Mouse (Mus musculus): ENCODE results near the gene Pcbp2. TPM values are rescaled to one million over a fixed set of nuclear protein-coding genes. Genes with fewer than 3 reads are reported as not detected.

The Pcbp2 gene
- total RNA-seq, 2 experiments from 2014 or later, result 449 to 472 TPM

DNA sequence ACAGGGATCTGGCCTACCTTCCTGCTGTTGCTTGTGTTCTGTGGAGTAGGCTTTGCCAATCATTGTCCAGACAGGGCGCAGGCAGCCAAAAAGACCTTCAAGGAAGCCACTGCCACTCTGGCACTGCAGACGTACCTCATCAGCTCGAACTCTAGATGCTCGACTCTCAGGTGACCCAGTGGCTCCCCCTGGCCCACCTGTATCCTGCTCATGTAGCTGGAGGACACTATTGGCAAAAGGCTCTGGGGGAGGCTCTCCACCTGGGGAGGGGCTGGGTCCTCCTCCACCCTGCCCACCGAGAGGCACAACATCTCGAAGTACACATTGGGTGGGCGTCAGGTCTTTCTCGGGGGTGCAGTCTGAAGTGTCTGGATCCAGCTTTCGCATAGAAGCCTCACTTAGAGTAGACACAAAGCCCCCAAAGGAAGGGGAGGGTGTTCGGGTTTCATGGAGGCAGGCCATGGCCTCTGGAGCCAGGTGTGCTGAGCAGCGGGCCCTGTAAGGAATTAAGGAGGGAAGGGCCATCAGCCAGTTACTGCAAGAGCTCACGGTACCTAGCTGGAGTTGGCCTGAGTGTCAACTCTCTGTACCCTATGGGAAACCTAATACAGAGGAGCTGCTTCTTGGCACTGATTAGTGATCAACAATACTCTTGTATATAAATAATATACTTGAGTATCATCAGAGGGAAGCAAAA is 34.9 kb downstream of the Pcbp2 start:
- DNase-seq (ENCODE audit: extremely low spot score in 1 of 2, low spot score in 1 of 2), result no peak

DNA sequence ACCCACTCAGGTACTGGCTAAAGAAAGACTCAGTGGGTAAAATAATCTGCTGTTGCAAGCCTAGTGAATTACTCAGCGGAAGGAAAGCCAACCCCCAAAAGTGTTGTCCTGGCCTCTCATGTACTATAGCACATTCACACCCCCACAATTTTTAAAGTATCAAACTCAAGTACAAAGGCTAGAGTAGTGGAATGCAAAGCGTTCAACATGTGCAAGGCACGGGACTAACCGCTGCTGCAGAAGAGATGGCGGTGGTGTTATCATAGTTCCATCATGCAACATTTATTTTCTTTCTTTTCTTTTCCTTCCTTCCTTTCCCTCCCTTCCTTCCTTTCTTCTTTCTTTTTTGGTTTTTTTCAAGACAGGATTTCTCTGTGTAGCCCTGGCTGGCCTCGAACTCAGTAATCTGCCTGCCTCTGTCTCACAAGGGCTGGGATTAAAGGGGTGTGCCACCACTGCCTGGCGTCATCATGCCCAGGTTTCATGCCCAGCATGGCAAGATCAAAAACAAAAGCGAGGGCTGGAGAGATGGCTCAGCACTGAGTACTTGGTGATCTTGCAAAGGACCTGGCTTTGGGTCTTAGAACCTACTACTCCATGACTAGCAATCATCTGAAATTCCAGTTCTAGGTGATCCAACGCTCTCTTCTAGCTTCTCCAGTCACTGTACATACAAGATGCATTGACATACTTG is 35.6 kb downstream of the Pcbp2 start:
- no peak for DNase-seq (ENCODE audit: extremely low spot score in 1 of 2, low spot score in 1 of 2)

DNA sequence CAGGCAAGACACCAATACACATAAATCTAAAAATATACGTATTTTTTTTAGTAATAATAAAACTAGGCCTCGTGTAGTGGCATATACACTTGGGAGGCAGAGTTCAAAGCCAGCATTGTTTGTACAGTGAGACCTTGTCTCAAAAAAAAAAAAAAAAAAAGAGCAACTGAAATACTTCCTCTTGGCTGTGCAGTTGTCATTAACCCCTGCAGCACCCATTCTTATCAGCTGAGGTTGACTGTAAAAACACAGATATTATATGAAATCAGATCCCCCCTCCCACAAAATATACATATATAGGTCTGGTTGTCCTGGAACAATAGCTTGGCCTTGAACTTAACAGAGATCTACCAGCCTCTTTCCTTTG is 36.1 kb downstream of the Pcbp2 start:
- DNase-seq (ENCODE audit: extremely low spot score in 1 of 2, low spot score in 1 of 2), result no peak

DNA sequence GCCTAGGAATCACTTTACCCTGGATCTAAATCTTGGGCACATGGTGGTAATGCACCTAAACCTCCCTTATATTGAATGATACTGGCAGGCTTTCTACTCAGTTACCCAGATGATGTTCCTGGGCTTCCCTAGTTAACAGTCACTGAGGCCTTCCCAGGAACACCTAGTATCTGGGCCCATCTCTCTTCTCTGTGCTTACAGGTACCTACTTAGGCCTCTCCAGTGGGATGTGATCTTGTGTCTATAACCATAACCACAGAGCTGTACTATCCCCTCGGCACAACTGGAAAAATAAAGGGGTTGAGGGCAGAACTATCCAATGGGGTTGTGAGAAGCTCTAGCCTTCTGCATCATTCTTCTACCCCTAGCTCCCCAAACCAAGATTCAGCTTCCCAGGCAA is 36.5 kb downstream of the Pcbp2 start:
- no peak for DNase-seq (ENCODE audit: extremely low spot score in 1 of 2, low spot score in 1 of 2)

- peak in 1 of 2 experiments; percentile 4 for DNase-seq (ENCODE audit: extremely low spot score in 1 of 2, low spot score in 1 of 2)
Measured at GRCm38 (mm10) chr15:102507561-102507960, 37.2 kb downstream of the Pcbp2 start.

DNA sequence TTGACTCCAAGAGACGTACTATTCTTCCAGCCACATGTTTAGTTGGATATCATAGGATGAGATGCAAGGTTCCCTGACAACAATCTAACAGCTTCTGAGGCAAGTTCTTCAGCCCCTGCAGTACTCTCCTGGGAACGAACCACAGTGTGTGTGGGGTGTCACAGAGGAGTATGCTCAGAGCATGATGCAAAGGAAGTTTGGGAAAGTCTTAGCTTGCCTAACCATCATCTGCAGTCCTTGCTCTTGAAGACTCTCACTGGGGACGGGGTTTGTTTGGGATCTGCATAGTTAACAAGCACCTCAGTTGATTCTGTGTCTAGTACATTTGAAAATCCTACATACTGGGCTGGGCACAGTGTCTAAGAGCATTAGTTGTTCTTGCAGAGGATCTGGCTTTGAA is 38.0 kb downstream of the Pcbp2 start:
- DNase-seq (ENCODE audit: extremely low spot score in 1 of 2, low spot score in 1 of 2), result peak in 1 of 2 experiments; percentile 4

DNA sequence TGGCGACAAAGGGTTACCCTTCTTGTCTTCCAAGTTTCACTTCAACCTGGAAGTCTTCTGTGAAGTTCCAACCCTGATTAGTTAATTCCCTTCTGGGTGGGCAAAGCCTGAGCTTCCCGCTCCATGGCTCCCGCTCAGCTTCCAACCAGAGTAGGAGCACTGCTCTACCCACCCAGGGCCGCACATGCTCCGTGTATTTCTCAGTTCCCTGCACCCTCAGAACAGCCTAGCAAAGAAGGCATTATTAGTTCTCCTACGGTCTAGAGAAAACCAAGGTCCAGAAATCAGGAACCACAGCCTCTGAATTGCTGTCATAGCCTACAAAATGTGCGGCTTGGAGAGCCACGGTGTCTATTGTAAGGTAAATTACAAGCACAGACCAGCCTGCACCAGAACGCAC is 39.8 kb downstream of the Pcbp2 start:
- DNase-seq (ENCODE audit: extremely low spot score in 1 of 2, low spot score in 1 of 2), result no peak

DNA sequence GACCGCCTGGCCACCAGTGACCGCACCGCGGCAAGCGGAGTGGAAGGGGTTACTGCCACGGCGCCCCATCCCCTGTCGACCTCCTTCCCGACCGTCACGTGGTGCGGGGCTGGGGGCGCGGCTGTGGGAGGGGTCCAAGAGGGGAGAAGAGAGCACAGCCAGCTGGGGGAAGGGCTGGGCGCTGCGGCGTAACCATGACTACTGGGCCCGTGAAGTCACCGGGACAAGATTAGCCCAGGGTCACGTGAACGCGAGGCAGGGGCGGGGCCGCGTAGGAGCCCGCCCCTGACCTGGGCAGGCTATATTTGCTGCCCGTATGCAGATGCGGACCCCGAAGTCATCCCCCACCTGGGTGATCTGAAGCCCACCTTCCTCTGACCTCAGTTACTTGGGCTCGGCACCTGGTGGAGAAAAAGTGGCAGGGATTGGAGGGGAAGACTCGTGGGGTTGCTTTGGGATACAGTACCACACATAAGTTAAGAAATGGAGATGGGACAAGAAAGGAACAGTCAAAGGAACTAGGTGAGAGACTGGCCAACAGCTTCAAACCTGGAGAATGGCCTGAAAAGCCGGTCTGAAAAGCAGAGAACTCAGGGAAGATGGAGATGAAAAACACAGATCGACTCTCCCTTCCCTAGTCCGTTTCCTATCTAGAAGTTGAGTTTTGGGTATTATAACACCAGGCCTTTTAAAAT is 40.4 kb downstream of the Pcbp2 start:
- peak; percentile 73 to 74 for DNase-seq (ENCODE audit: extremely low spot score in 1 of 2, low spot score in 1 of 2)

DNA sequence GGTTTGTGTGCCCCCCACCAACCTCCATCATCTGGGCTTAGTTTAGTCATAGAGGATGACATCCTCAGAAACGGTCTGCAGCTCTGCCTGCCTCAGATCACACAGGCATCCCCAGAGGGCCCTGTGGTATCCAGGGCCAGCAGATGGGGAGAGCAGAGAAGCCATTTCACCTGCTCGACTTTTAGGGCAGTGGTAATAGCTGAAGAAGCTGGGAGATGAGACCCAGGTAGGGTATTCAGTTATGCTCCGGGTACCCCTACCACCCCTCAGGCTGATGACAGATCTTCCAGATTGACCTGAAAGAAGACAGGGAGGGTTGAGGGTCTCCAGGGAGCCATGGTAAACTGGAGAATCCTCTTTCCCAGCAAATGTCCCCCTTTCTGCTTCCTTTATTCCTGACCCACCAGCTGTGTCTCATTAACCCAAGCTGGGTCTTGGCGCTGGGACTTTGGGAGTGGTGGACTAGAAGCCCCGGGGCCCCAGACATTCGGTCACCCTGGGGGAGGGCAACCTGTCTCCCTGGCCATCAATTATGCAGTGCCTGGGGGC is 41.0 kb downstream of the Pcbp2 start:
- no peak for DNase-seq (ENCODE audit: extremely low spot score in 1 of 2, low spot score in 1 of 2)

GRCm38 (mm10) chr15:102512010-102512409 is 41.7 kb downstream of the Pcbp2 start:
- no peak for DNase-seq (ENCODE audit: extremely low spot score in 1 of 2, low spot score in 1 of 2)

- DNase-seq (ENCODE audit: extremely low spot score in 1 of 2, low spot score in 1 of 2), result no peak
Measured at GRCm38 (mm10) chr15:102512471-102512870, 42.1 kb downstream of the Pcbp2 start.

GRCm38 (mm10) chr15:102513004-102513403 is 42.7 kb downstream of the Pcbp2 start:
- DNase-seq (ENCODE audit: extremely low spot score in 1 of 2, low spot score in 1 of 2), result no peak

DNA sequence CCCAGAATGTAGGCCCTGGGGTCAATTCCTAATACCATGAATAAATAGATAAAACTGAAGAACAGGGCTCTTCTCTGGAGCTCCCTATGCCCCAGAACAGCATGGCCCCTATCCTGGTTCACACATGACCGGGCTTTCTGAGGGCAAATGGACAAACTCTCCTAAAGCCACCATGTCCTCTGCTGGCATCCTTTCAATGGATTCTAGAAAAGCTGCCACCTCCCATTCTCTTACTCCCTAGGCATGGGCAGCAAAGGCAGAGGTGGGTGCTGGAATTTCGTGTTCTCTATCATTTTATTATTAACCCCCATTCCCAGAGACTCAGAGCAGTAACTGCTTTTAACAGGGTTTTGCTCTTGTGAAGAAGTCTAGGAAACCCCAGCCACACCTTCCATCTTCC is 44.9 kb downstream of the Pcbp2 start:
- no peak for DNase-seq (ENCODE audit: extremely low spot score in 1 of 2, low spot score in 1 of 2)

DNA sequence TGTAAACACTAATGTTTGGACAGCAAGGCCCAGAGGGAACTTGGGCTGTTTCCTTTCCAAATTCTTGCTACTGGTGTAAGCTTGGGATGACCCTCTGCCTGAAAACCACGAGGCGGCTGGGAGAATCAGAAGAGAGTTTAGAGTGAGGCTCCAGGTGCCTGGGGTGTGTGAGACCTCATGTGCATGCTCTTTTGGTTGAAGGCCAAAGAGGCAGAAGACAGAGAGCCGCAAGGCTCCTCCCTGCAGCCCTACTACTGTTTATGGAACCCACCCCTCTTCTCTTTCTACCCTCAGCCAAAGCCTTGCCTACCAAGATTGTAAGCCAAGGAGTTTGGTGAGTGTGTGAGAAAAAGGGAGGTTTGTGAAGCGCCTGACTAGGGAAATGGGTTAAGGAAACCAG is 45.5 kb downstream of the Pcbp2 start:
- DNase-seq (ENCODE audit: extremely low spot score in 1 of 2, low spot score in 1 of 2), result no peak

GRCm38 (mm10) chr15:102516293-102516692 is 46.0 kb downstream of the Pcbp2 start:
- no peak for DNase-seq (ENCODE audit: extremely low spot score in 1 of 2, low spot score in 1 of 2)

GRCm38 (mm10) chr15:102516728-102517404 is 46.5 kb downstream of the Pcbp2 start, which contains the start of gene Map3k12:
TSS of gene Map3k12 (minus strand) at chr15:102517064.
- peak; percentile 61 to 76 for DNase-seq (ENCODE audit: extremely low spot score in 1 of 2, low spot score in 1 of 2)

DNA sequence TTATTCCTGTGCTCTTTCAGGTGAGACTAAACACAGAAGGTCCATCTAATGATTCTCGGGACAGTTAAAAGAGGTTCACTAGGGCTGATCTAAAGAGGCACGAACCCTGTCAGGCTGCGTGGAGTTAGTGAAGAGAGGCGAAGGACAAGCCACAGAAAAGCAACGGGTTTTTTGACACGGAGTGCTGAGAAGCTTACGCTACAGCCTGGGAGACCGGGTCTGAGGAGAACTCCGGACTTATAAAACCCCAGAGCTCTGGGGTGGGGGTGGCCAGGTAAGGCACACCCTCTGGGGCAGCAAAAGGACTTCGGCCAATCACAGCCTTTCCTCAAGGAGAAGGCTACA is 47.3 kb downstream of the Pcbp2 start:
- no peak for DNase-seq (ENCODE audit: extremely low spot score in 1 of 2, low spot score in 1 of 2)

DNA sequence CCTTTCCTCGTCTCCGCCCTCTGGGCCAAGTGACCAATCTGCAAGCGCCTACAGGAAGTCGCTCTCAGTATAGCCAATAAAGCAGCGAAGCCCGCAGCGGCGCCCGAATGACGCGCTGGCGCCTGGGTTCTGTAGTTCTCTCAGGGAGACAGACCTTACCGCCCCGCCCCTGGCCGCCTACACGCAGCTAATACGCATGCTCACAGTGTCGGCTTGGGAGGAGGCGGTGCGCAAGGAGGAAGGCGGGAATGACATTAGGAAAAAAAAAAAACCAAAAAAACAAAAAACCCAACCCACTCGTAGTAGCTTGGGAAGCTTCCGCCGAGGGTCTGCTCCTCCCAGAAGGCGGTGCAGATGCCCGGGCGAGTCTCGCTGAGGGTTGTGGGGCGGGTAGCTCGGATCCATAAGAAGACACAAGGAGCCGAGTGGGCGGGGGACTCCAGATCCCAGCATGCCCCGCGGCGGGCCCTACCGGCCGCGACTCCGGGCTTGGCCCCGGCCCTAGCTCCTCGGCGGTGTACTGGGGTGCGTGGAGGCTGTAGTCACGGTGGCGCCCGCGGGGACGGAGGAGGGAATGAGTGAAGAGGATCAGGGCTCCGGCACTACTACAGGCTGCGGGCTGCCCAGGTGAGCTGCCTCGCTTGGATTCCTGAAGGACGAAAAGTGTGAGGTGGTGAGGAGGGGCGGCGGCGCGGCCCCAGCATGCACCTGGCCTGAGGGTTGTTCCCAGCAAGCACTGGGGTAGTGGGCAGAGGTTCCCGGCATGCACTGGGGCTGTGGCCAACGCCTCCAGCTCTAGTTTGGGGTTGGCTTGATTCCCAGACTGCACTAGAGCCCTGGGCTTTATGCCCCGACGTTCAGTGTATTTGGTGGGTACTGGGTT is 47.9 kb downstream of the Pcbp2 start, which contains the start of gene Tarbp2:
Tarbp2 (plus strand) TSS at position 217 of the 883 bp plus-strand sequence.
- peak; percentile 94 to 99 for DNase-seq (ENCODE audit: extremely low spot score in 1 of 2, low spot score in 1 of 2)

DNA sequence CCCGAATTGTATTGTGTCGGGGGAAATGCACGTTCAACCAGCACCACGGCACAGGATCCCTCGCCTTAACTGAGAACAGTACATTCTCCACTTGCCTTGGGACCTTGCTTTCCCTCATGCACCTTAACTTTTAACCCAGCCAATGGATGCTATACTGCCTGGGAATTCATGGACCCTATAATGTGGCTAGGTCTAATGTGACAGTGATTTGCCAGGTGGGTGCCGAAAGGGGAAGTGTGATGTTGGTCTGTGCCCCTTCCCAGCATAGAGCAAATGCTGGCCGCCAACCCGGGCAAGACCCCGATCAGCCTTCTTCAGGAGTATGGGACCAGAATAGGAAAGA is 48.5 kb downstream of the Pcbp2 start:
- DNase-seq (ENCODE audit: extremely low spot score in 1 of 2, low spot score in 1 of 2), result no peak
